ENCODE assay signal across 26 mouse cellular contexts in the genomic region with DNA sequence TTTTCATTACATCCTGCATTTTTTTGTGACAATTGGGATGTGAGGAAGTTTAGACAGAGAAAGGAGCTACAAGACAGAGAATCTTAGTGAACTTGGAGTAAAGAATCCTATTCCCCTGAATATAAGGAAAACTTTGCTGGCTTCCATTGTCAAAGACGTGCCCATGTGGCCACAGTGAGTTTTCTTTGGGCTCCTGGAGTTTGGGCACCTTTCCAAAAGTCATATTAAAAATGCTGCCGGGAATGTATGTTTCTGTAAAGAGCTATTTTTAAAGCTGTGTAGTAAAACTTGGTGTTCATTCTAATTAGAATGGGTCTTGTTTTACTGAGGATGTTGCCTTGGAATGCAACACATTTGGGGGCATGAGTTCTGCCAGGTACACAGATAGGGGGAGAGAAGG.
DNase-seq lines count a peak whose midpoint lies in the region; ATAC-seq and TF ChIP-seq lines count a peak whose summit lies in the region.
"Had no signal": no experiment of that assay in that cellular context is flagged by ENCODE, and none has a peak within 500 bp of the region (broad histone marks: within the 10 kb centered on the region; RNA-seq: fewer than 3 reads in every experiment).

No protein-coding gene starts in this region.

- H3K4me2 ChIP-seq in embryonic facial prominence, embryonic 14.5 days (ENCODE audit: low read depth, low read length), result no peak overlapping the region
- H3K4me2 ChIP-seq in heart, embryonic 13.5 days, result no peak overlapping the region
- H3K4me2 ChIP-seq in stomach, embryonic 14.5 days (replicated peaks; ENCODE audit: low read depth, low read length), result no peak overlapping the region
- no peak overlapping the region for H3K4me2 ChIP-seq in stomach, postnatal 0 days (replicated peaks; ENCODE audit: low read depth)
- H3K4me2 ChIP-seq: embryonic facial prominence, embryonic 15.5 days; forebrain, embryonic 12.5 days; forebrain, embryonic 15.5 days; hindbrain, embryonic 13.5 days; intestine, embryonic 15.5 days had no signal

- no peak for TF ChIP-seq EP300 in stomach, postnatal 0 days (optimal IDR thresholded peaks at IDR 0.05)

- H3K27ac ChIP-seq in embryonic facial prominence, embryonic 14.5 days (replicated peaks; ENCODE audit: low read depth, low read length), result no peak overlapping the region
- H3K27ac ChIP-seq in embryonic facial prominence, embryonic 10.5 days (replicated peaks), result no peak overlapping the region
- H3K27ac ChIP-seq in heart, embryonic 13.5 days (replicated peaks), result peak overlapping the region; percentile 24; the same call in 1 of the 2 replicates
- H3K27ac ChIP-seq in stomach, embryonic 14.5 days (ENCODE audit: low read length), result peak overlapping the region; percentile 16; the same call in 1 of the 2 replicates
- no peak overlapping the region for H3K27ac ChIP-seq in stomach, postnatal 0 days (replicated peaks)
- H3K27ac ChIP-seq: embryonic facial prominence, embryonic 15.5 days; forebrain, embryonic 12.5 days; forebrain, embryonic 15.5 days; gastrocnemius, adult 2 months; heart, adult 2 months; heart, embryonic 10.5 days; hindbrain, embryonic 10.5 days; hindbrain, embryonic 13.5 days; intestine, embryonic 15.5 days had no signal

- H3K36me3 ChIP-seq in embryonic facial prominence, embryonic 14.5 days (ENCODE audit: control insufficient read depth, insufficient read depth, low read length), result no peaks in the 10 kb centered on the region
- H3K36me3 ChIP-seq in embryonic facial prominence, embryonic 10.5 days (replicated peaks), result no peaks in the 10 kb centered on the region
- H3K36me3 ChIP-seq in heart, embryonic 13.5 days, result no peaks in the 10 kb centered on the region
- H3K36me3 ChIP-seq in stomach, embryonic 14.5 days (ENCODE audit: control insufficient read depth, insufficient read depth, low read length), result no peaks in the 10 kb centered on the region
- no peaks in the 10 kb centered on the region for H3K36me3 ChIP-seq in stomach, postnatal 0 days (ENCODE audit: control insufficient read depth, insufficient read depth, low read length)
- H3K36me3 ChIP-seq: embryonic facial prominence, embryonic 15.5 days; forebrain, embryonic 12.5 days; forebrain, embryonic 15.5 days; heart, embryonic 10.5 days; hindbrain, embryonic 10.5 days; hindbrain, embryonic 13.5 days; intestine, embryonic 15.5 days had no signal

- 25% methylated on average over 2 of the region's 2 CpGs for WGBS in embryonic facial prominence, embryonic 14.5 days
- WGBS in embryonic facial prominence, embryonic 10.5 days, result 89% methylated on average over 2 of the region's 2 CpGs
- 46% methylated on average over 2 of the region's 2 CpGs for WGBS in heart, embryonic 13.5 days
- WGBS in stomach, embryonic 14.5 days, result 30% methylated on average over 2 of the region's 2 CpGs
- 41% methylated on average over 2 of the region's 2 CpGs for WGBS in stomach, postnatal 0 days

- TF ChIP-seq CTCF in stomach, postnatal 0 days (IDR thresholded peaks at IDR 0.05; ENCODE audit: low read depth), result no peak

- no peak overlapping the region for H3K4me3 ChIP-seq in embryonic facial prominence, embryonic 14.5 days (ENCODE audit: low read depth, low read length)
- H3K4me3 ChIP-seq in embryonic facial prominence, embryonic 10.5 days, result no peak overlapping the region
- H3K4me3 ChIP-seq in heart, embryonic 13.5 days, result no peak overlapping the region
- H3K4me3 ChIP-seq in stomach, embryonic 14.5 days (ENCODE audit: low read depth, low read length), result no peak overlapping the region
- no peak overlapping the region for H3K4me3 ChIP-seq in stomach, postnatal 0 days (ENCODE audit: low read depth, low read length)
- H3K4me3 ChIP-seq: embryonic facial prominence, embryonic 15.5 days; erythroblast, embryonic 14.5 days; forebrain, embryonic 12.5 days; forebrain, embryonic 15.5 days; gastrocnemius, adult 2 months; heart, adult 2 months; heart, embryonic 10.5 days; hindbrain, embryonic 10.5 days; hindbrain, embryonic 13.5 days; intestine, embryonic 15.5 days had no signal

- no peak overlapping the region for H3K9ac ChIP-seq in embryonic facial prominence, embryonic 14.5 days (ENCODE audit: low read depth, low read length)
- H3K9ac ChIP-seq in heart, embryonic 13.5 days, result no peak overlapping the region
- H3K9ac ChIP-seq in stomach, embryonic 14.5 days (replicated peaks; ENCODE audit: low read depth, low read length), result no peak overlapping the region
- no peak overlapping the region for H3K9ac ChIP-seq in stomach, postnatal 0 days (ENCODE audit: low read length)
- H3K9ac ChIP-seq: embryonic facial prominence, embryonic 15.5 days; forebrain, embryonic 12.5 days; forebrain, embryonic 15.5 days; hindbrain, embryonic 13.5 days; intestine, embryonic 15.5 days had no signal

- no peak for ATAC-seq in embryonic facial prominence, embryonic 14.5 days (ENCODE audit: low read depth)
- no peak for ATAC-seq in heart, embryonic 13.5 days (ENCODE audit: extremely low read depth, insufficient number of reproducible peaks, low FRiP score, low TSS enrichment)
- ATAC-seq in stomach, embryonic 14.5 days (ENCODE audit: insufficient number of reproducible peaks, insufficient read depth, low FRiP score, low read depth), result no peak
- no peak for ATAC-seq in stomach, postnatal 0 days (ENCODE audit: low FRiP score, low TSS enrichment)
- ATAC-seq: forebrain, embryonic 15.5 days; intestine, embryonic 15.5 days; Patski had no signal

- no peaks in the 10 kb centered on the region for H3K9me3 ChIP-seq in embryonic facial prominence, embryonic 14.5 days (ENCODE audit: control insufficient read depth, low read length)
- H3K9me3 ChIP-seq in embryonic facial prominence, embryonic 10.5 days, result no peaks in the 10 kb centered on the region
- no peaks in the 10 kb centered on the region for H3K9me3 ChIP-seq in heart, embryonic 13.5 days
- no peaks in the 10 kb centered on the region for H3K9me3 ChIP-seq in stomach, embryonic 14.5 days (ENCODE audit: control insufficient read depth, low read depth, low read length)
- no peaks in the 10 kb centered on the region for H3K9me3 ChIP-seq in stomach, postnatal 0 days (ENCODE audit: control insufficient read depth, low read length)
- H3K9me3 ChIP-seq: embryonic facial prominence, embryonic 15.5 days; forebrain, embryonic 12.5 days; forebrain, embryonic 15.5 days; heart, embryonic 10.5 days; hindbrain, embryonic 10.5 days; hindbrain, embryonic 13.5 days; intestine, embryonic 15.5 days had no signal

- H3K4me1 ChIP-seq in embryonic facial prominence, embryonic 14.5 days (ENCODE audit: control insufficient read depth, insufficient read depth, low read length), result no peaks in the 10 kb centered on the region
- H3K4me1 ChIP-seq in embryonic facial prominence, embryonic 10.5 days, result no peaks in the 10 kb centered on the region
- peaks cover 21% of the 10 kb centered on the region for H3K4me1 ChIP-seq in heart, embryonic 13.5 days
- 0 out of 2 replicates have a peak, but pooled peaks cover 5% of the 10 kb centered on the region for H3K4me1 ChIP-seq in stomach, embryonic 14.5 days (ENCODE audit: control insufficient read depth, insufficient read depth, low read length)
- no peaks in the 10 kb centered on the region for H3K4me1 ChIP-seq in stomach, postnatal 0 days (replicated peaks; ENCODE audit: control insufficient read depth, insufficient read depth)
- H3K4me1 ChIP-seq: forebrain, embryonic 12.5 days; forebrain, embryonic 15.5 days; heart, embryonic 10.5 days; hindbrain, embryonic 10.5 days; hindbrain, embryonic 13.5 days; intestine, embryonic 15.5 days had no signal

- H3K27me3 ChIP-seq in embryonic facial prominence, embryonic 14.5 days (replicated peaks; ENCODE audit: control insufficient read depth, insufficient read depth, low read length), result no peaks in the 10 kb centered on the region
- H3K27me3 ChIP-seq in embryonic facial prominence, embryonic 10.5 days (replicated peaks; ENCODE audit: low read depth, poor library complexity, severe bottlenecking), result no peaks in the 10 kb centered on the region
- no peaks in the 10 kb centered on the region for H3K27me3 ChIP-seq in heart, embryonic 13.5 days (replicated peaks)
- no peaks in the 10 kb centered on the region for H3K27me3 ChIP-seq in stomach, embryonic 14.5 days (ENCODE audit: control insufficient read depth, insufficient read depth, low read length)
- no peaks in the 10 kb centered on the region for H3K27me3 ChIP-seq in stomach, postnatal 0 days (ENCODE audit: control insufficient read depth, insufficient read depth, low read length)
- H3K27me3 ChIP-seq: embryonic facial prominence, embryonic 15.5 days; forebrain, embryonic 12.5 days; forebrain, embryonic 15.5 days; hindbrain, embryonic 13.5 days; intestine, embryonic 15.5 days; Patski had no signal

- intact Hi-C loops in heart, postnatal 10 days (cut with DNase I), result no loop called here

- DNase-seq in embryonic facial prominence, embryonic 14.5 days (ENCODE audit: low spot score), result peak; percentile 26
- no peak for DNase-seq in embryonic facial prominence, embryonic 10.5 days (ENCODE audit: low spot score)
- no peak for DNase-seq in heart, postnatal 10 days
- no peak for DNase-seq in stomach, postnatal 0 days (ENCODE audit: low spot score)
- no peak for DNase-seq in testis, postnatal 14 days (ENCODE audit: low spot score)
- DNase-seq: adrenal gland, adult 2 months; adrenal gland, postnatal 14 days; cerebellum, adult 11 months; cerebellum, adult 8-10 months; cerebellum, postnatal 36 days; embryo, embryonic 11 days; gastrocnemius, adult 2 months; gastrocnemius, postnatal 14 days; heart, adult 2 months; heart, postnatal 36 days had no signal

Comparison
In these comparisons a context has a peak if more than half of its experiments do, and no peak if none do; other contexts are left out.
1. H3K27ac ChIP-seq: peak in heart, embryonic 13.5 days (single experiment) and stomach, embryonic 14.5 days (single experiment); none in embryonic facial prominence, embryonic 14.5 days (single experiment), embryonic facial prominence, embryonic 10.5 days (single experiment) and stomach, postnatal 0 days (single experiment).